Mouse (Mus musculus) embryonic facial prominence, embryonic 13.5 days (tissue): ENCODE results near the gene Galntl6. TPM values are rescaled to one million over a fixed set of nuclear protein-coding genes. Genes with fewer than 3 reads are reported as not detected.

Source experiments
- ATAC-seq: fragments of 200-750 bp; cut with Nextera tagmentation; 2 replicates; pipeline ENCODE4 v1.8.0; 2017; ENCODE audit warnings: low read depth; ENCODE audit not compliant: insufficient number of reproducible peaks, insufficient read depth, low FRiP score, low TSS enrichment
- H3K27ac ChIP-seq: fragments of 300-500 bp; sonication (generic); 2 replicates; pipeline ENCODE4 v1.5.1; 2015; ENCODE audit warnings: moderate library complexity, mild to moderate bottlenecking, inconsistent platforms
- H3K27me3 ChIP-seq: fragments of 300-500 bp; sonication (generic); 2 replicates; pipeline ENCODE4 v1.6.1; 2015; ENCODE audit warnings: mild to moderate bottlenecking, inconsistent platforms
- H3K36me3 ChIP-seq: fragments of 300-500 bp; sonication (generic); 2 replicates; pipeline ENCODE4 v1.6.1; 2015; ENCODE audit warnings: mild to moderate bottlenecking, inconsistent platforms
- H3K4me1 ChIP-seq: fragments of 300-500 bp; sonication (generic); 2 replicates; pipeline ENCODE4 v1.6.1; 2015; ENCODE audit warnings: inconsistent platforms
- H3K4me2 ChIP-seq: fragments of 300-500 bp; sonication (generic); 2 replicates; pipeline ENCODE4 v1.6.1; 2015; ENCODE audit warnings: moderate library complexity, mild to moderate bottlenecking, inconsistent platforms
- H3K4me3 ChIP-seq: fragments of 300-500 bp; sonication (generic); 2 replicates; pipeline ENCODE4 v1.5.1; 2015; ENCODE audit warnings: mild to moderate bottlenecking, inconsistent platforms
- H3K9ac ChIP-seq: fragments of 300-500 bp; sonication (generic); 2 replicates; pipeline ENCODE4 v1.6.1; 2015; ENCODE audit warnings: mild to moderate bottlenecking, inconsistent platforms
- H3K9me3 ChIP-seq: fragments of 300-500 bp; sonication (generic); 2 replicates; pipeline ENCODE4 v1.6.1; 2016; ENCODE audit warnings: inconsistent platforms
- WGBS: fragments of 180-500 bp; shearing (Covaris S2); methylation state at CpG from one replicate; pipeline ENCODE4 v1.1.7; 2015; ENCODE audit warnings: mixed read lengths; 5-methylcytosine and 5-hydroxymethylcytosine counted together
- polyA plus RNA-seq: library from polyadenylated mRNA; unstranded; fragments of >200 nt; fragmentation: Nextera tagmentation; extraction: Ambion mirVana; gene quantifications from 2 replicates; pipeline ENCODE4 v1.2.1, GENCODE M21; 2015

The Galntl6 gene
- polyA plus RNA-seq, 1 experiment from 2014 or later = 2.1 TPM

GRCm38 (mm10) chr8:57892115-57892514, 1020.3 kb downstream of the Galntl6 start:
- no peak overlapping the region for H3K4me2 ChIP-seq
- WGBS = 79% methylated on average over 5 of the region's 5 CpGs
- H3K27ac ChIP-seq = no peak overlapping the region
- no peak for ATAC-seq
- H3K27me3 ChIP-seq = peaks cover 8% of the 10 kb centered on the region; the same call in 1 of the 2 replicates
- peaks cover 4% of the 10 kb centered on the region for H3K9me3 ChIP-seq
- H3K36me3 ChIP-seq = no peaks in the 10 kb centered on the region
- no peaks in the 10 kb centered on the region for H3K4me1 ChIP-seq
- H3K4me3 ChIP-seq = no peak overlapping the region
- no peak overlapping the region for H3K9ac ChIP-seq

GRCm38 (mm10) chr8:57890159-57890558, 1022.3 kb downstream of the Galntl6 start:
- 50% methylated on average over 4 of the region's 4 CpGs for WGBS
- H3K4me1 ChIP-seq = no peaks in the 10 kb centered on the region
- H3K27me3 ChIP-seq = peaks cover 6% of the 10 kb centered on the region; the same call in 1 of the 2 replicates
- H3K9ac ChIP-seq = no peak overlapping the region
- H3K9me3 ChIP-seq = peaks cover 4% of the 10 kb centered on the region
- H3K27ac ChIP-seq = no peak overlapping the region
- no peak overlapping the region for H3K4me3 ChIP-seq
- no peak for ATAC-seq
- no peaks in the 10 kb centered on the region for H3K36me3 ChIP-seq
- no peak overlapping the region for H3K4me2 ChIP-seq

- H3K4me3 ChIP-seq = no peak overlapping the region
- H3K4me2 ChIP-seq = no peak overlapping the region
- H3K4me1 ChIP-seq = no peaks in the 10 kb centered on the region
- no peak overlapping the region for H3K9ac ChIP-seq
- peaks cover 3% of the 10 kb centered on the region; the same call in 1 of the 2 replicates for H3K27me3 ChIP-seq
- H3K36me3 ChIP-seq = no peaks in the 10 kb centered on the region
- no peak for ATAC-seq
- H3K9me3 ChIP-seq = peaks cover 4% of the 10 kb centered on the region
- H3K27ac ChIP-seq = no peak overlapping the region
Observed at GRCm38 (mm10) chr8:57888831-57889230, 1023.6 kb downstream of the Galntl6 start.

- Histone ChIP-seq H3K9me3 (no peaks in the 10 kb centered on the region; the same call in 1 of the 2 replicates), H3K4me3 (no peak overlapping the region), H3K4me1 (no peaks in the 10 kb centered on the region), H3K4me2 (no peak overlapping the region), H3K9ac (no peak overlapping the region), H3K27me3 (no peaks in the 10 kb centered on the region), H3K27ac (no peak overlapping the region), H3K36me3 (no peaks in the 10 kb centered on the region)
- 67% methylated on average over 11 of the region's 11 CpGs for WGBS
- no peak for ATAC-seq
Observed at GRCm38 (mm10) chr8:57879452-57879851, 1033.0 kb downstream of the Galntl6 start.

GRCm38 (mm10) chr8:57849074-57849473, 1063.4 kb downstream of the Galntl6 start:
- H3K9ac ChIP-seq = no peak overlapping the region
- H3K27me3 ChIP-seq = no peaks in the 10 kb centered on the region
- H3K4me3 ChIP-seq = no peak overlapping the region
- H3K36me3 ChIP-seq = no peaks in the 10 kb centered on the region
- no peaks in the 10 kb centered on the region for H3K4me1 ChIP-seq
- H3K9me3 ChIP-seq = no peaks in the 10 kb centered on the region
- ATAC-seq = no peak
- no peak overlapping the region for H3K27ac ChIP-seq
- H3K4me2 ChIP-seq = no peak overlapping the region

- no peak for ATAC-seq
- Histone ChIP-seq H3K4me1 (peaks cover 4% of the 10 kb centered on the region; the same call in 1 of the 2 replicates), H3K27me3 (no peaks in the 10 kb centered on the region), H3K27ac (no peak overlapping the region), H3K4me3 (no peak overlapping the region), H3K4me2 (no peak overlapping the region), H3K9ac (no peak overlapping the region), H3K9me3 (no peaks in the 10 kb centered on the region), H3K36me3 (no peaks in the 10 kb centered on the region)
- 61% methylated on average over 5 of the region's 5 CpGs for WGBS
Observed at GRCm38 (mm10) chr8:57843461-57843860, 1069.0 kb downstream of the Galntl6 start.

- WGBS = 57% methylated on average over 13 of the region's 13 CpGs
- Histone ChIP-seq H3K36me3 (no peaks in the 10 kb centered on the region), H3K9me3 (no peaks in the 10 kb centered on the region), H3K27ac (no peak overlapping the region), H3K27me3 (no peaks in the 10 kb centered on the region), H3K4me1 (peaks cover 4% of the 10 kb centered on the region; the same call in 1 of the 2 replicates), H3K9ac (no peak overlapping the region), H3K4me3 (no peak overlapping the region), H3K4me2 (no peak overlapping the region)
- no peak for ATAC-seq
Observed at GRCm38 (mm10) chr8:57842462-57843391, 1069.7 kb downstream of the Galntl6 start.

- H3K4me3 ChIP-seq = no peak overlapping the region
- H3K27ac ChIP-seq = no peak overlapping the region
- H3K36me3 ChIP-seq = no peaks in the 10 kb centered on the region
- H3K4me1 ChIP-seq = peaks cover 11% of the 10 kb centered on the region
- no peaks in the 10 kb centered on the region for H3K27me3 ChIP-seq
- 87% methylated on average over 4 of the region's 4 CpGs for WGBS
- no peaks in the 10 kb centered on the region for H3K9me3 ChIP-seq
- no peak overlapping the region for H3K4me2 ChIP-seq
- ATAC-seq = no peak
- H3K9ac ChIP-seq = no peak overlapping the region
Observed at GRCm38 (mm10) chr8:57841446-57841845, 1071.0 kb downstream of the Galntl6 start.

- no peak for ATAC-seq
- no peaks in the 10 kb centered on the region for H3K36me3 ChIP-seq
- no peak overlapping the region for H3K9ac ChIP-seq
- no peaks in the 10 kb centered on the region for H3K27me3 ChIP-seq
- no peak overlapping the region for H3K27ac ChIP-seq
- H3K4me2 ChIP-seq = peak overlapping the region; percentile 48
- H3K9me3 ChIP-seq = no peaks in the 10 kb centered on the region
- peaks cover 9% of the 10 kb centered on the region for H3K4me1 ChIP-seq
- WGBS = 50% methylated on average over 8 of the region's 8 CpGs
- no peak overlapping the region for H3K4me3 ChIP-seq
Observed at GRCm38 (mm10) chr8:57837384-57837783, 1075.1 kb downstream of the Galntl6 start.

- no peaks in the 10 kb centered on the region for H3K9me3 ChIP-seq
- no peaks in the 10 kb centered on the region for H3K36me3 ChIP-seq
- H3K27ac ChIP-seq = no peak overlapping the region
- no peak overlapping the region for H3K9ac ChIP-seq
- no peaks in the 10 kb centered on the region for H3K27me3 ChIP-seq
- H3K4me3 ChIP-seq = no peak overlapping the region
- no peak for ATAC-seq
- H3K4me1 ChIP-seq = peaks cover 9% of the 10 kb centered on the region
- H3K4me2 ChIP-seq = peak overlapping the region; percentile 48
- 35% methylated on average over 11 of the region's 11 CpGs for WGBS
Observed at GRCm38 (mm10) chr8:57836981-57837380, 1075.5 kb downstream of the Galntl6 start.

- no peaks in the 10 kb centered on the region for H3K36me3 ChIP-seq
- 74% methylated on average over 15 of the region's 15 CpGs for WGBS
- ATAC-seq = no peak
- peaks cover 9% of the 10 kb centered on the region for H3K4me1 ChIP-seq
- no peaks in the 10 kb centered on the region for H3K9me3 ChIP-seq
- no peak overlapping the region for H3K9ac ChIP-seq
- H3K4me2 ChIP-seq = peak overlapping the region; percentile 48; the same call in 1 of the 2 replicates
- H3K4me3 ChIP-seq = no peak overlapping the region
- H3K27ac ChIP-seq = no peak overlapping the region
- H3K27me3 ChIP-seq = no peaks in the 10 kb centered on the region
Observed at GRCm38 (mm10) chr8:57836201-57836883, 1076.1 kb downstream of the Galntl6 start.

- Histone ChIP-seq H3K36me3 (no peaks in the 10 kb centered on the region), H3K4me1 (no peaks in the 10 kb centered on the region), H3K9me3 (no peaks in the 10 kb centered on the region), H3K9ac (no peak overlapping the region), H3K27ac (no peak overlapping the region), H3K4me3 (no peak overlapping the region), H3K27me3 (no peaks in the 10 kb centered on the region), H3K4me2 (no peak overlapping the region)
- ATAC-seq = no peak
- 68% methylated on average over 7 of the region's 7 CpGs for WGBS
Observed at GRCm38 (mm10) chr8:57823151-57823550, 1089.3 kb downstream of the Galntl6 start.
